Mouse (Mus musculus) myocyte (in vitro differentiated cells): ENCODE measurements at regions not wholly inside any gene's neighbourhood (a gene's known extent, or its start where the extent isn't known, plus 50 kb on each side); places are given as distances from the start of the nearest gene placed in this dataset.

Source experiments
- H3K27me3 ChIP-seq: one replicate; pipeline ENCODE4 v1.6.1; 2011; ENCODE audit not compliant: control insufficient read depth, insufficient read depth, insufficient read length
- H3K36me3 ChIP-seq: one replicate; pipeline ENCODE4 v1.6.1; 2011; ENCODE audit not compliant: control insufficient read depth, insufficient read depth
- H3K4me2 ChIP-seq: one replicate; pipeline ENCODE4 v1.6.1; 2011; ENCODE audit warnings: low read depth, control low read depth
- H3K4me3 ChIP-seq: one replicate; pipeline ENCODE4 v1.5.1; 2011; ENCODE audit warnings: mild to moderate bottlenecking, control low read depth, moderate library complexity
- H3K79me2 ChIP-seq: one replicate; pipeline ENCODE4 v1.6.1; 2011; ENCODE audit not compliant: control insufficient read depth, insufficient read depth
- H3ac ChIP-seq: one replicate; pipeline ENCODE4 v1.6.1; 2011; ENCODE audit not compliant: control insufficient read depth, insufficient read length
- CEBPB ChIP-seq: IDR thresholded peaks from 2 replicates; pipeline ENCODE4 v1.6.1; 2011; ENCODE audit warnings: mild to moderate bottlenecking, moderate library complexity; ENCODE audit not compliant: poor library complexity, insufficient read depth, severe bottlenecking
- E2F4 ChIP-seq: IDR thresholded peaks from one replicate; pipeline ENCODE4 v1.6.1; 2011; ENCODE audit warnings: mild to moderate bottlenecking, control low read depth, moderate library complexity; ENCODE audit not compliant: insufficient read depth
- MAX ChIP-seq: IDR thresholded peaks from one replicate; pipeline ENCODE4 v1.6.1; 2011; ENCODE audit warnings: low read depth, mild to moderate bottlenecking, control low read depth
- MYOD1 ChIP-seq, 3 experiments: IDR thresholded peaks; one replicate each; pipeline ENCODE4 v1.6.1; 2011; ENCODE audit warnings: control low read depth in 2 of 3, low read depth in 2 of 3, mild to moderate bottlenecking in 2 of 3, moderate library complexity in 1 of 3; ENCODE audit not compliant: insufficient read length in 2 of 3, control insufficient read depth in 1 of 3
- MYOG ChIP-seq, 3 experiments: IDR thresholded peaks; one replicate each; pipeline ENCODE4 v1.6.1; 2011; ENCODE audit warnings: control low read depth in 2 of 3, low read depth in 2 of 3, mild to moderate bottlenecking in 2 of 3; ENCODE audit not compliant: insufficient read length in 2 of 3, control insufficient read depth in 1 of 3, insufficient read depth in 1 of 3
- POLR2A ChIP-seq: IDR thresholded peaks from one replicate; pipeline ENCODE4 v1.6.1; 2011; ENCODE audit warnings: low read depth, mild to moderate bottlenecking, control low read depth, moderate library complexity; ENCODE audit not compliant: insufficient read length
- POLR2AphosphoS2 ChIP-seq: IDR thresholded peaks from one replicate; pipeline ENCODE4 v1.6.1; 2011; ENCODE audit warnings: low read depth, control low read depth; ENCODE audit not compliant: insufficient read length
- REST ChIP-seq: IDR thresholded peaks from one replicate; pipeline ENCODE4 v1.6.1; 2011; ENCODE audit warnings: mild to moderate bottlenecking, control low read depth, moderate library complexity; ENCODE audit not compliant: insufficient read depth, insufficient read length
- SRF ChIP-seq: IDR thresholded peaks from one replicate; pipeline ENCODE4 v1.6.1; 2011; ENCODE audit warnings: low read depth; ENCODE audit not compliant: control insufficient read depth, insufficient read length
- TCF12 ChIP-seq: IDR thresholded peaks from one replicate; pipeline ENCODE4 v1.6.1; 2011; ENCODE audit warnings: mild to moderate bottlenecking, control low read depth; ENCODE audit not compliant: poor library complexity, insufficient read depth, severe bottlenecking
- TCF3 ChIP-seq: IDR thresholded peaks from one replicate; pipeline ENCODE4 v1.6.1; 2011; ENCODE audit warnings: low read depth, control low read depth; ENCODE audit not compliant: insufficient read length
- USF1 ChIP-seq: IDR thresholded peaks from one replicate; pipeline ENCODE4 v1.6.1; 2011; ENCODE audit warnings: low read depth, mild to moderate bottlenecking, control low read depth, moderate library complexity

DNA sequence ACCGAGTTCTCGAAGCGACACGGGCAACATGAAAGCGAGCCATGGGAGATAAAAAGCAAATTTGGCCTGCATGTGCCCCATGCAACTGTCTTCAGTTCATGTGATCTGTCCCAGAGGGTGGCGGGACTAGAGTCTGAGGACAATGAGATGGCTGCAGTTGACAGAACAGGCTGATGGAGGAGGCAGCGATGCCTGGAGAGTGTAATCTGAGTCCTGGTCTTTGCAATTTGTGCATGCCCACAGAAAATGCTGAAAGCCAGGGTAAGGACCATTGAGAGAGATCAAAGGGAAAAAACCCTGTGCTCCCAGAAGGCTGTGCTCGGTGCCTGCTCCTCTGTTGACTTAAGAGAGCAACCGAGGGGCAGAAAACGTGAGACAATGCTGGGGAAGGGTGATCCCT, 624.8 kb upstream of the BB014433 start:
- Histone ChIP-seq H3K79me2 (no peaks in the 10 kb centered on the region), H3ac (no peak overlapping the region), H3K4me3 (no peak overlapping the region), H3K27me3 (no peaks in the 10 kb centered on the region), H3K36me3 (no peaks in the 10 kb centered on the region), H3K4me2 (no peak overlapping the region)
- TF ChIP-seq POLR2A = no peak
- TF ChIP-seq MAX = no peak
- TF ChIP-seq E2F4 = no peak
- TF ChIP-seq CEBPB = no peak
- TF ChIP-seq SRF = no peak
- TF ChIP-seq USF1 = no peak
- TF ChIP-seq REST = no peak
- no peak for TF ChIP-seq POLR2AphosphoS2
- no peak for TF ChIP-seq TCF12
- no peak for TF ChIP-seq TCF3

DNA sequence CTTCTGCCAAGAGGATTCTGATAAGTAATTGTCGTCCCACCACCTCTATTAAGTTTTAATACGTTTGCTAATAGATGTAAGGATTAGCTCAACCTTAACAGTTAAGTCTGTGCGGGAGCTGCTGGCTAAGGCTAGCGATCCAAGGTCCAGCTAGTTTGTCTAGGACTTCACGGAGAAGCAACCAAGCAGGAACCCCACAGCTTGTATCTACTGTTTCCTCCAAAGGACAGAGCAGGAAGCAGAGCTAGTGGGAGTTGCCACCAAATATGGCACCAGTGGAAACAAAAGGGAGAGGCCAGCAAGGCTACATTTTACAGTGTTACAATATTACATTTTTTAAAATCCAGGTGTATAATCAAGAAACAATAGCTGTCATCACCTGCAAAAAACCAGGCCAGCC, 624.4 kb upstream of the BB014433 start:
- TF ChIP-seq MAX (no peak), CEBPB (no peak), MYOD1 (IDR thresholded peaks at IDR 0.05; ENCODE audit: control insufficient read depth in 1 of 3, insufficient read length in 2 of 3, low read depth in 2 of 3) (no peak), POLR2AphosphoS2 (no peak), TCF12 (no peak), SRF (no peak)
- Histone ChIP-seq H3K4me2 (no peak overlapping the region), H3K36me3 (no peaks in the 10 kb centered on the region), H3K79me2 (no peaks in the 10 kb centered on the region), H3K27me3 (no peaks in the 10 kb centered on the region), H3K4me3 (no peak overlapping the region), H3ac (no peak overlapping the region)

DNA sequence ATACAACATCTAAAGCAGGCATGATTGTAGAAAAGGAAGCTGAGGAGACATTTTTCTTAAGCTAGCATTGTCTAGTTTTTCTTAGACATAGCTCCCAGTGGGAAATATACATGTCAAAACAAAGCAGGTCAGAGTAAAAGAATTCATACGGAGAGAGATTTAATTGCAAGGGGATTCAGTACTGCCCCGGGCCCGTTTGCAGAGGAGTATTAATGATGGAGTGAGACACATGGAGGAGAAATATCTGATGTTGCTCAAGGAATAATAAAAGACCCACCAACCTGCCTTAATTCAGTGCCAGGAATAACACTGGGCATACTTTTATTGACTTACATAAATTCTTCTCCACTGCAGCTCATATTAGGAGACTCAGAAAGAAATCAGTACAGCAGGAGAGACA, 623.6 kb upstream of the BB014433 start:
- no peaks in the 10 kb centered on the region for H3K27me3 ChIP-seq
- H3K4me2 ChIP-seq = no peak overlapping the region
- H3K4me3 ChIP-seq = no peak overlapping the region
- H3ac ChIP-seq = no peak overlapping the region
- H3K79me2 ChIP-seq = no peaks in the 10 kb centered on the region
- TF ChIP-seq USF1 = no peak
- no peak for TF ChIP-seq CEBPB
- TF ChIP-seq MYOG (IDR thresholded peaks at IDR 0.05; ENCODE audit: control insufficient read depth in 1 of 3, insufficient read depth in 1 of 3, insufficient read length in 2 of 3, low read depth in 2 of 3) = no peak
- no peak for TF ChIP-seq TCF3
- no peak for TF ChIP-seq E2F4
- no peak for TF ChIP-seq POLR2A
- TF ChIP-seq TCF12 = no peak
- no peak for TF ChIP-seq POLR2AphosphoS2
- no peak for TF ChIP-seq SRF
- no peak for TF ChIP-seq REST
- no peak for TF ChIP-seq MAX
- no peak for TF ChIP-seq MYOD1 (IDR thresholded peaks at IDR 0.05; ENCODE audit: control insufficient read depth in 1 of 3, insufficient read length in 2 of 3, low read depth in 2 of 3)
- no peaks in the 10 kb centered on the region for H3K36me3 ChIP-seq

DNA sequence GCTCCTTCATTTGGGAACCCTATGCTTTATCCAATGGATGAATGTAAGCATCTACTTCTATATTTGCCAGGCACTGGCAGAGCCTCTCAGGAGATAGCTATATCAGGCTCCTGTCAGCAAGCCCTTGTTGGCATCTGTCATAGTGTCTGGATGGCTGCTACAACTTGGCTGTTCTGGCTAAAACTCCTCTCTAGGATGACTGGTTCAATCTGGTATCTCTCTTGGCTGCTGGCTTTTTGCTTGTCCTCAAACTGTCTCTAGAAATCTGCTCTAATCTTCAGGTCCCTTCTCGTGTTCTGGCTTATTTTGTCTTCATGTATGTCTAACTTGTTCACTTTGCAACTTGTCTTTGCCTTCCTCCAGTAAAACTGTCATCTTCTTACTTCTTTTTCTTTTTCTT, 614.7 kb upstream of the BB014433 start:
- Histone ChIP-seq H3K36me3 (no peaks in the 10 kb centered on the region), H3K27me3 (no peaks in the 10 kb centered on the region), H3K79me2 (no peaks in the 10 kb centered on the region), H3ac (no peak overlapping the region), H3K4me3 (no peak overlapping the region), H3K4me2 (no peak overlapping the region)
- no peak for TF ChIP-seq POLR2AphosphoS2
- no peak for TF ChIP-seq POLR2A
- no peak for TF ChIP-seq REST
- no peak for TF ChIP-seq MAX
- no peak for TF ChIP-seq SRF
- TF ChIP-seq TCF3 = no peak
- TF ChIP-seq CEBPB = no peak
- TF ChIP-seq MYOD1 (IDR thresholded peaks at IDR 0.05; ENCODE audit: control insufficient read depth in 1 of 3, insufficient read length in 2 of 3, low read depth in 2 of 3) = no peak
- TF ChIP-seq USF1 = no peak
- no peak for TF ChIP-seq E2F4
- TF ChIP-seq TCF12 = no peak

DNA sequence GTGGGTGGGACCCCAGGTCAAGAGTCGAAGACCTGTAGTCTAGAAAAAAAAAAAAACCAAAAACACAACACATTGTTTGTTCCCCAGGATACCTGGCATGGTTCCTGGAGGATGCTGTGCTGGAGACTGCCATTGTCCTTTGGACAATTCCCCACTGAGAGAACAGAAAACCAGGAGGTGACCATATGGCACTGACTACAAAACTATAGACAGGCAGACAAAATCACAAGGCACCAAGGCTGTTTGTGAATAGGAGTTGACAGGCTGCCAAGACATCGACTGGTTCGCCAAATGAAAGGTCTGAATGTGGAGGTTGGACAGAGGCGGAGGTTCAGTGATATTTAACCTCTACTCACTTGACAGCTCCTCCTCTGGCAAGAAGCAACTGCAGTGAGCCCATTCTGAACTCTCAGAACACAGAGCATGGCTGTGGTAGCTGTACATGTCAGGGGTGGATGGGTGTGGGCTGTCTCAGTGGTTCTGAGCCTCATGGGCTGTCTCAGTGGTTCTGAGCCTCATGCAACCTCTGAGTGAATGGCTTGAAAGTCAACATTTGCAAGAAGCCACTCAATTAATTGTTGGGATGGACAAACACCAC, 589.0 kb upstream of the BB014433 start:
- H3ac ChIP-seq = no peak overlapping the region
- H3K36me3 ChIP-seq = no peaks in the 10 kb centered on the region
- TF ChIP-seq TCF3 (no peak), POLR2A (no peak)
- no peaks in the 10 kb centered on the region for H3K27me3 ChIP-seq
- no peak overlapping the region for H3K4me2 ChIP-seq
- H3K4me3 ChIP-seq = no peak overlapping the region
- H3K79me2 ChIP-seq = no peaks in the 10 kb centered on the region
